Mouse (Mus musculus): Measurements from ENCODE around the gene Slc39a9.
A peak's percentile ranks its signal among the peaks of the same experiment; 100 is the strongest.

DNA sequence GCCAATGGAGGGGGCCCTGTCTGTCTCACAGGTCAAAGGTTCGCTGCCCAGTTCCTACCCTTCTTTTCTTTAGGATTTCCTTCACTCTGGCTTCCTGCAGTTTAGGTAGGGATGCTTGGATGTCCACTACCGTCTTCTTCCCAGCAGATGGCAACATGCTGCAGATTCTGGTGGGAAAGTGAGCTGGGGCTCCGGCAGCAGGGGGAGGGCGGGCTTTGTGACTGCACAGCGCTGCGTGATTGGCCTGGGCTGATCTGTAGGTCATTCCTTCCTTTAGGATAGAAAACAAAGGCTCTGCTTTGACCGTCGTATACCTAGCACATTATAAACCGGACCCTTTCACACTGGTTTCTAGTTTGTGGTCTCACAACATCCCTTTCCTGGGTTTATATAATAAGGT, 86.9 kb downstream of the Slc39a9 start:
- TF ChIP-seq CTCF (IDR thresholded peaks at IDR 0.05; ENCODE audit: control insufficient read depth, insufficient read depth, insufficient replicate concordance, low read depth, low read length): peak; percentile 34; the same call in 1 of the 2 replicates
- no peak for TF ChIP-seq POLR2A (IDR thresholded peaks at IDR 0.05; ENCODE audit: control insufficient read depth, low read depth, low read length)

All from testis, adult 2 months (tissue).